Mouse (Mus musculus) stomach, postnatal 0 days (tissue): ENCODE measurements around the gene Pcbp1.

Experiments used
- CTCF ChIP-seq: IDR thresholded peaks from 2 replicates; pipeline ENCODE4 v1.5.1; 2016; ENCODE audit warnings: antibody characterized with exemption, low read depth, mild to moderate bottlenecking, moderate library complexity
- EP300 ChIP-seq: optimal IDR thresholded peaks from 2 replicates; pipeline ENCODE3; 2016; ENCODE audit warnings: antibody characterized with exemption

GRCm38 (mm10) chr6:86497942-86498732, 28.0 kb downstream of the Pcbp1 start:
- TF ChIP-seq CTCF = no peak
- TF ChIP-seq EP300 = no peak
